Mouse (Mus musculus) effector memory CD4-positive, alpha-beta T cell, adult 5 months (primary cell): Measurements from ENCODE around the gene Mettl21a. TPM values are rescaled to one million over a fixed set of nuclear protein-coding genes. Genes with fewer than 3 reads are reported as not detected.

Source experiments
- polyA plus RNA-seq: library from polyadenylated mRNA; unstranded; fragments of 100-300 nt; shearing (Covaris generic); gene quantifications from one replicate; pipeline ENCODE4 v1.2.1, GENCODE M21; 2017

The Mettl21a gene
- polyA plus RNA-seq, result 9.8 TPM

GRCm38 (mm10) chr1:64616881-64617714 is at the start of gene Mettl21a:
TSS of gene Mettl21a (minus strand) at chr1:64617242.

Other genes with a start within 250 kb of the Mettl21a start
- gene Creb1, start 84.6 kb downstream of the Mettl21a start, polyA plus RNA-seq, result 78.8 TPM
- 23.8 TPM for gene Ccnyl1, start 73.2 kb upstream of the Mettl21a start, polyA plus RNA-seq
- gene Fzd5, start 120.5 kb upstream of the Mettl21a start, polyA plus RNA-seq, result 6.2 TPM